Mouse (Mus musculus) cerebellum, postnatal 14 days (tissue): Measurements from ENCODE around the gene 2610528A11Rik.
"Not testable (repeated sequence)": the region's sequence is repeated elsewhere in the genome, so short reads cannot be mapped to it uniquely, and the experiment has no call there.

Experiments
- DNase-seq, 2 experiments: peaks; one replicate each; pipeline ENCODE4 v3.0.0; 2021; ENCODE audit warnings: mixed read lengths in 2 of 2

2610528A11Rik gene

GRCm38 (mm10) chr14:37113922-37114321, at the start of gene 2610528A11Rik:
TSS of gene 2610528A11Rik (minus strand) at chr14:37114022.
- DNase-seq, result no peak

DNA sequence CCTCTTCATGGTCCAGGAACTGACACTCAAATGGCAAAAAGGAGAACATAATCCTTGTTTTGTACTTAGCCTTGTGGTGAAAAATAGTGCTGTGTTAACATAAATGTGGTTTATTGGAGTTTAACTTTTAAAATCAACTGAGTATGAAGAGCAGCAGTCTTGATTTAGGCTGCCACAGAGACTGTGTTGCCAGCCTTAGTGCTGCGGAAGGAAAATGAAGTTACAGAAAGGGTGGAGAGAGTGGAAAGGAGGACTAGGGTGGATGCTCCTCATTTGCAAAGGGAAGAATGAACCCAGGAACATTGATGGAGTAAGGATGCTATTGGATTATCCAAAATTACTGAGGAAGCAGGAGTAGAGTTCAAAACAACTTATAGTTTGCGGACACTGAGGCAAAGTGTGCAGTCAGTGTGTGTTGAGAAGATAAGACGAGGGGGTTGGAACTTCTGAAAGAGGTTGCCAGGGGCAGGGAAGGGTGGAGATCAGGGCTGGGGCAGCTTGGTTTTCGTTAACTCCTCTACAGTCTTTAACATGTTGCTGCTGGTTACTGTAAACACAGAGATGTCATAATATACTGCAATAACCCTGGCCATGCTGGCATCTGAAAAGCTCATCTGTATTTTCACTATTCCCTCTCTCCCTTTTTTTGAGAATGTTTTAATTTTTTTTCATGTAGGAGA, 49.6 kb upstream of the 2610528A11Rik start:
- DNase-seq, result no peak

DNA sequence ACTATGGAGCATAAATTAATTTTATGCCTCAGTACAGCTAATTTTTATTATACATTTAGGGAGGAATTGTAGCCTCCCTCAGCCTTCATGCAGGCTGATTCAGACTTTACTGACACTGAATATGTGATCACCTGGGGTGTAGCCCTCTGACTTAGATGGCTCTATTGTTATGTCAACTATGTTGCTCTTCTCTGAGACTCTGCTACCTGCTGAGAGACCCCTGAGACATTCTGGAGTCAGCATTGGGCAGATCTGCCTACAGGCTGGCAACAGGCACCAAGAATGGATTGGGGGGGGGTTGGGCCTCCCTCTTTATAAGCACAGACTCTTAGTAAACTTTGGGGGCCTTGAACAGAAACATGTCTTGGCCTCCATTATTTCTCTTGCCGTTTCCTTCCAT, 40.6 kb upstream of the 2610528A11Rik start:
- DNase-seq, result no peak

- no peak for DNase-seq
Observed at GRCm38 (mm10) chr14:37139051-37139710, 25.4 kb upstream of the 2610528A11Rik start.

- not testable (repeated sequence) for DNase-seq
Observed at GRCm38 (mm10) chr14:37137596-37137995, 23.8 kb upstream of the 2610528A11Rik start.

DNA sequence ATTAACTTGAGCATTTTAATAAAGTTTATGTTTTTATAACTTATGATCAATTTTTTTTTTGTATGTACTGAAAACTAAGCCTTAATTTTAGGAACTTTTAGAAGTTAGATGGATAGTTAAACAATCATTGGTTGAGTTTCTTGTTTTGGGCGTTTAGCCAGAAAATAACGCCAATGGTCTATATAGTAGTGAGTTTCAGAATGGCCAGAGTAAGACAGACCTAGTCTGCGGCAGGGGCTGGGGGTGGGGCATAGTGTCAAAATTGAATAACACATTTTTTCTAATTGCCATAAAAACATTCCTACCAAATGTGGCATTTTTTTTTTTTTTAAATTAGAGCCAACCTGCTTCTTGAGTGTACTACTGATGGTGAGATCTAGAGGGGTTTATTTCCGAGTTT, 22.3 kb upstream of the 2610528A11Rik start:
- peak; percentile 19 to 20 for DNase-seq

GRCm38 (mm10) chr14:37135671-37136070, 21.8 kb upstream of the 2610528A11Rik start:
- DNase-seq, result no peak

DNA sequence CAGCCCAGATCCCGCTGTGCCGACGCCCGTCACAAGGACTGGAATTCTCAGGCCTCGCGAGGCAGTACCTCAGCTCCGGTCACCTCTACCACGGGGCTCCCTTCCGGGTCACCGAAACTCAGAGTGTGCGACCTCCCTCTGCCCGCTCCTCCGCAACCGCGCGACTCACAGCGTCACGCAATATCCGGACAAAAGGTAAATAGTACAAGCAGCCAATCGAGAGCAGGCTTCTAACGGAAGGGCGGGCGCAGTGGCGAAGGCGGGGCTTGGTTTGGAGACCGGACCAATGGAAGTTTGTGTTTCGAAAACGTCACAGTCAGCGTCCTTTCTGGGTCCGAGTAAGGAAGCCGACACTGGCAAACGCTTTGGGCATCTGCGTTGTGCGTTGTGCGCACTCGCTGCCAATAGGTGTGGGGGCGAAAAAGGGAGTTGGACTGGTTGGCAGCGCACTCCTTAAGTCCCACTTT, 21.3 kb upstream of the 2610528A11Rik start, which contains the start of gene Ghitm:
Ghitm (minus strand) TSS at position 146 of the 467 bp plus-strand sequence.
- DNase-seq, result peak; percentile 97 to 98

DNA sequence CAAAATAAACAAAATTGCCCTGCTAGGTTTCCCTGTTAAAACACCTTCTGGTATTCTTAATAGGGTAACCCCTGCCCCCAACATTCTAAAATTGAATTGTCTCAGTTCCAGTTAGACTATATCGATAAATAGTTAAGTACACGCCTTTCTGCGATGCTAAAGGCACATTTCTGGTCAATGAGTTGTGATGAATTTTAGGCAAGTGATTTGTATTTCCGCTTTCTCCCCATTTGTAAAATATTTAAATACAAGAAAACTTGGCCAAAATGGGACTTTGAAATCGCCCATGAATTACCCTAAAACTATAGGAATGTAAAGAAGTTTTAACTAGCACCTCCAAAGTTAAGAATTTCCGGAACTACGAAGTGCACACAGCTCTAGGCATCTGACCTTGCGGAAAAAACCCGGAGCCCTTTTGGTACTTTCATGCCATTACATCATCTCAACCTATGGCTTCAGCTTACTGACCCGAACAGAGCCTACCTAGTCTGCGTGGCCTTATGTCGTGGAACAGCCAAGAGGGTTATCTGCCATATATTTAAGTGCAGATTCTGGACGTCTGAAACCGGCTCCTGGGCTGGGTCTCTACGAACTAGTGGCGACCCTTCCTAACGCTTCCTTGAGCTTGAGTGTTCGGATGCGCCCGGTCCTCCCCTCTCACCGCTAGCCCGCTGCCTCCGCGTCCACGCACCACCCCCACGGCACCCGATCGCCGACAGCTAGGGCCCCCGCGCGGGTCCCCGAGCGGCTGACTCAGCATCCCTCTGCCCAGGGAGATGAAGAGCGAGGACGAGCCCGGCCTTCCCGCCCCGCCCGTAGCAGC, 20.7 kb upstream of the 2610528A11Rik start:
- DNase-seq, result no peak

GRCm38 (mm10) chr14:37127652-37128051, 13.8 kb upstream of the 2610528A11Rik start:
- DNase-seq, result peak; percentile 56 to 69

DNA sequence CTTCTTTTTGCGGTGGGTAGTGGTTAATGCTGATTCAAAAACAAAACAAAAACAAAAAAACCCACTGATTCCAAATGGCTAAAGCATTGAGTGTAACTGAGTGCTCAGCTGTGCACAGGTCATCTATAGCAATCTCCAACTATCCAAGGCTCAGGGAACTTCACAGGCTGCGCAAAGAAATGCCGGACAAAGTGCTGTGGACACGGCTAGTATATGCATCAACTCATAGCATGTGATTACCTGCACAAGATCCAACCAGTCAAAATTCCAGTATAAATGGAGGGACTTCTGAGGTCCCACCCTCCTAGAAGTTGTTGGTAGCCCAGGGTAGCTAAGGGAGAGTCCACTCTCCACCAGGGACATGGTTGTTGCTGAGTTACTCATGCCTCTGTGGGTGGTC, 5.4 kb upstream of the 2610528A11Rik start:
- no peak for DNase-seq

DNA sequence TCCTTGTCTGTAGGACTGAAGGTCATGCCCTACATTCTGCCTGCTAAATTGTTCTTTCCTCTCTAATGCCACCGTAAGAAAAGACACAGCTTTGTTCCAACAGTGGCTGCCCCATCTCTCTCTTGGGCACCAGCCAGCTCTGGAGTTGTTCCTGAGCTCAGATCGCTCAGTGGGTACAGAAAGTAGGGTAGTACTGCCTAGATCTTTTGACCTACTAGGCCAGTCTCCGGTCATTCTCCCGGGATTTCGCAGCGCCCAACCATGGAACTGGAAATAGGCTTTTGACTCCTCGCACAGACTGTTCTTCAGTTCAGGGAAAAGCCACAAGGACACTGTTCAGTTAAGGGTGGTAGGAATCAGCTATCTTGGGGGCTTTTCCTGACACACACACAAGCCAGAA, 891 bp downstream of the 2610528A11Rik start:
- DNase-seq, result peak in 1 of 2 experiments; percentile 17

- no peak for DNase-seq
Observed at GRCm38 (mm10) chr14:37111371-37111770, 2.5 kb downstream of the 2610528A11Rik start.

- no peak for DNase-seq
Observed at GRCm38 (mm10) chr14:37110456-37110855, 3.4 kb downstream of the 2610528A11Rik start.

DNA sequence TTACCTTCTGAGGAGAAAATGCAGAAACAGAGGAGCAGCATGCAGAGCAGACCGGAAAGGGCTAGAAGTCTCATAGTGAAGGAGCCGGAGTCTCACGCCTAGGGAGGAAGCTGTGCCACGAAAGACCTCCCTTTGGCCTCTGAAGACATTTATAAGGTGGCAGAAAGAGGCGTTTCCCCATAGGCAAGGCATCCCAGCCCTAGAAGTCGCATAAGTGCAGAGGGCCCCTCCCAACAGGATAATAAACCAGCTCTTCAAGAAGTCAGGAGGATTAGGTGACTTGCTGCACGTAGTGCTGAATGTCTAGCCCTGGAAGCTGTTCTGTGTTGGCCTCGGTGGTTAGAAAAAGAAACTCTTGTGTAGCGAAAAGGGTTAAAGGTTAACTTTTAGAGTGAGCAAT, 3.8 kb downstream of the 2610528A11Rik start:
- no peak for DNase-seq

DNA sequence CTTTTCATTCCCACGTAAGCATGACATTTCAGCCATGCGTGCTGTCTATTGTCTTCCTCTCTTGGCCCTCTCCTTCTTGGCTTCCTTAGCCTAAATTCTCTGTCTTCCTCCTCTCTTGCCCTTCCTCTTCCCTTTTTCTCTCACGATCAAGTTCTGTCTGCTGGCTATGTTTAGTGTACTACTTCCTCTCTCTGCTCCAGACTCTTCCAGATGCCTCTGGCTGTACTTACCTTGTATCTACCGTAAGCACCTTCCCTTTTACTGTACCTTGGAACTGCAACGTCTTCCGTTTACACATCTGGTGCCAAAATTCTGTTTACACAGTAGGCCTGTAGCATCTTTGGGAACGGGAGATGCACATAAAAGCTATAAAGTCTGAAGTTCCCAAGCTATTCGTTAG, 4.4 kb downstream of the 2610528A11Rik start:
- no peak for DNase-seq

DNA sequence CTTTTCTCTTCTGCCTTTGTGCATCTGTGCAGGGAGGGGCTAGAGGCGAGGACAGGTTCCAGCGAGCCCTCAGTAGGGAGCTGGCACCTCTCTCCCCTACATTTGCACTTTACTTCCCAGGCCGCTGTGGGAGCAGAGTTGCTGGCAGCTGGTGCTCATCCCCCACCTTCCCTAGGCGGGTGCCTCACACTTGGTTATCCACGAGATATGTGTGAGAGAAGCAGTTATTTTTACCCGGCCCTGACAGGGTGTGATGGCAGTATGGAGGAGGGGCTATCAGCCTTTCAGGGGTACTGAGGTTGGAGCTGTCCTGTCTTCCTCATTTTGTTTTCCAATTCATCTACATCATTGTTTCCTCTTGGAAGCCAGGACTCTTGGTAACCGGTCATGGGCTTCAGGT, 8.0 kb downstream of the 2610528A11Rik start:
- no peak for DNase-seq

DNA sequence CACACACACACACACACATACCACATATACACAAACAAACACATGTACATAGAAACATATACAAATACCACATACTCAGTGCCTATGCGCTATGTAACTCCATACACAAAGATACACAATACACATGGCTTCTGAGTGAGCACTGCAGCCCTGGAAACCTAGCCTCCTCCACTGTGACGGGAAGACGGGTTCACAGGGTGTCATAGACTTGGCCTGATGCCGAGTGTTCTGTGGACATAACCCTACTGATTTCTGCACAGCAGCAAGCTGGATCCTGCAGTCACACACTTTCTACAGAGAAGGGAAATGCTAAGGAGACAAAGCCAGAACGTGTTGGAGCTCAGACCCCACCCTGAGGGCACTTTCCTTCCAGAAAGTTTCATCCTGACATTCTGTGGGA, 9.1 kb downstream of the 2610528A11Rik start:
- DNase-seq, result peak in 1 of 2 experiments; percentile 26

- no peak for DNase-seq
Observed at GRCm38 (mm10) chr14:37102484-37102883, 11.3 kb downstream of the 2610528A11Rik start.

- no peak for DNase-seq
Observed at GRCm38 (mm10) chr14:37101531-37101930, 12.3 kb downstream of the 2610528A11Rik start.

DNA sequence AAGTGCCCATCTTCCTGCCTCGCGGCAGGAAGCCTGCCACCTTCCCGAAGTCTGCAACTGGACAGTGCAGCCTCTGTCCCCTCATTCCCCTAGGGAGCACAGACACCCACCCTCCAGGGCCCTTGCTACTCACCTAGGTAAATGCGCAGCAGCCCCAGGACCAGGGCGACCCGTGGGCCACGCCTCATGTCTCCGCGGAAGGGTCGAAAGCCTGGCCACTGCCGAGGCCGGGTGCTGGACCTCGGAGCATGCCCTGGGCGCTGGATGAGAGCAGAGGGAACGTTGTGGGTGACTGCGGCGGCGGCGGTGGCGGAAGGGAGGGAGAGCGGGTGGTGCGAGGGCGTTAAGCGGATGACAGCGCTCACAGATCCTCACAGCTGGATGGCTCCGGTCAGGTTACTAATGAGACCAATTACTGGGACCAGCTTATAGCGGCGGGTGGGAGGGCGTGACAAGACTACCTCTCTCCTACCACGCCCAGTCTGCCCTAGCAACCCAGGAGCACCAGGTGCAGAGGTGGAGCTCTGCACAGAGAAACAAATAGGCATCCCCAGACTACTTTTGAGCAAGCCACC, 15.8 kb downstream of the 2610528A11Rik start, which contains the start of gene Cdhr1:
Cdhr1 (minus strand) TSS at position 392 of the 575 bp plus-strand sequence.
- peak; percentile 22 to 25 for DNase-seq

DNA sequence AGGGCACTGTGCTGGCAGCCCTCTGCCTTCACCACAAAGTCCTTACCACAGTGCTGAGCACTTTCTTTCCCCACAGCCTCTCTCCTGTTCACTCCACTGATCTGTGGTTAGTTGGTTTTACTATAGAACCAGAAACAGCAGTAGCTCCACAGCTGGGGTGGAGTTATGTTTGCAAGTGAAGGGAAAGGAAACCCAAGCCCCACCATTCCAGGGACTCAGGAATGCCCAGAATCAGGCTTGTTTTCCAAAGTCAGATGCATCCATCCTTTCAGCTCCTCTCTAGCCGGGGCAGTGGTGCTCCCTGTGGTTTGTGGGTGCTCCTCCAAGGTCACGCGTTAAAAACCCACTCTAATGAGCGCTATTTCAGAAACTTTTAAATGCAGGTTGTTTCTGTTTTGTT, 18.3 kb downstream of the 2610528A11Rik start:
- DNase-seq, result no peak

- DNase-seq, result peak; percentile 25
Observed at GRCm38 (mm10) chr14:37094436-37094835, 19.4 kb downstream of the 2610528A11Rik start.
